Mouse (Mus musculus) small intestine, adult 2 months (tissue): ENCODE measurements around the gene 4930432K21Rik.

Experiments used
- CTCF ChIP-seq: fragments of 200-500 bp; IDR thresholded peaks from 2 replicates; pipeline ENCODE4 v1.5.1; 2012; ENCODE audit warnings: low read depth, mild to moderate bottlenecking, control low read depth, inconsistent platforms, low read length, moderate library complexity, mixed read lengths; ENCODE audit not compliant: insufficient replicate concordance, insufficient read length; ENCODE audit errors: extremely low read depth
- POLR2A ChIP-seq: fragments of 200-500 bp; IDR thresholded peaks from 2 replicates; pipeline ENCODE4 v1.6.1; 2012; ENCODE audit warnings: low read depth, mild to moderate bottlenecking, control low read depth, inconsistent platforms, low read length, moderate library complexity

DNA sequence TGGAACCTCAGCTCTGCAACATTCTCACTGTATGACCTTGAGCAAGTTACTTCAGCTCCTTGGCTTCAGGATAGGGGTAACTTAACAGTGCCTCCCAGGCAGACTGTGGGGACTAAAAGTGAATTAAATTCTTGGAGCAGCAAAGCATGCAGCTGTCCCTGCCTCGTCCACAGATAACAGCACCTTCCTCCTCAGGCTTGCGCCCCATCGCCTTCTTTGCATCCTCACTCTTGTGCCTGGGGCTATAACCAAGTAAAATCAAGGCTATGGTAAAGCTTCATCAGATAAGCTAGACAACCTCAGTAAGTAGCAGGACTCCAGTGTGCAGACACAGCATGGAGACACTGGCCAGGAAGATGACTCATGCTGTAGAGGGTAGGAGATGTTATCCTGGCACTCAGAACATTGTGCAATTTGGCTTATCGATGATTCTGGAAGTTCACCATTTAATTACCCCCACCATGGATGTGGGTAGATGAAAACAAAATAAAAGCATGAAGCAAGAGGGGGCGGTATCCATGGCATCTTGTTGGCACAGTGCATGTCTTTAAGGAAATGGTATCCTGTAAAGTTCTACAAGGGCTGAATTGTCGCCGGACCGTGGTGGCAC is 3.1 kb upstream of the 4930432K21Rik start:
- TF ChIP-seq CTCF (no peak), POLR2A (no peak)
